Mouse (Mus musculus) limb, embryonic 14.5 days (tissue): ENCODE measurements around the gene Camk2b. TPM values are rescaled to one million over a fixed set of nuclear protein-coding genes. Genes with fewer than 3 reads are reported as not detected.
A peak's percentile ranks its signal among the peaks of the same experiment; 100 is the strongest.

Experiments
- ATAC-seq: fragments of 200-750 bp; cut with Nextera tagmentation; 2 replicates; pipeline ENCODE4 v1.8.0; 2017; ENCODE audit warnings: low read depth, moderate number of reproducible peaks, moderate TSS enrichment; ENCODE audit not compliant: low FRiP score
- DNase-seq: peaks from one replicate; pipeline ENCODE4 v3.0.0-alpha.2; 2015; ENCODE audit warnings: low spot score
- H3K27ac ChIP-seq: fragments of 300-500 bp; sonication (generic); replicated peaks from 2 replicates; pipeline ENCODE4 v1.5.1; 2014; ENCODE audit warnings: low read depth, mild to moderate bottlenecking, low read length, moderate library complexity, mixed read lengths
- H3K27me3 ChIP-seq: fragments of 300-500 bp; sonication (generic); 2 replicates; pipeline ENCODE4 v1.6.1; 2014; ENCODE audit warnings: low read length, mixed read lengths; ENCODE audit not compliant: control insufficient read depth, insufficient read depth
- H3K36me3 ChIP-seq: fragments of 300-500 bp; sonication (generic); 2 replicates; pipeline ENCODE4 v1.6.1; 2014; ENCODE audit warnings: mild to moderate bottlenecking, low read length, moderate library complexity, mixed read lengths; ENCODE audit not compliant: control insufficient read depth, insufficient read depth
- H3K4me1 ChIP-seq: fragments of 300-500 bp; sonication (generic); 2 replicates; pipeline ENCODE4 v1.6.1; 2014; ENCODE audit warnings: antibody characterized with exemption, low read length, mixed read lengths; ENCODE audit not compliant: control insufficient read depth, insufficient read depth
- H3K4me2 ChIP-seq: fragments of 300-500 bp; sonication (generic); replicated peaks from 2 replicates; pipeline ENCODE4 v1.6.1; 2014; ENCODE audit warnings: low read depth, mild to moderate bottlenecking, low read length, moderate library complexity; ENCODE audit not compliant: severe bottlenecking
- H3K4me3 ChIP-seq: fragments of 300-500 bp; sonication (generic); replicated peaks from 2 replicates; pipeline ENCODE4 v1.5.1; 2014; ENCODE audit warnings: low read length
- H3K9ac ChIP-seq: fragments of 300-500 bp; sonication (generic); 2 replicates; pipeline ENCODE4 v1.6.1; 2014; ENCODE audit warnings: mild to moderate bottlenecking, low read depth, low read length, moderate library complexity; ENCODE audit not compliant: severe bottlenecking
- H3K9me3 ChIP-seq: fragments of 300-500 bp; sonication (generic); 2 replicates; pipeline ENCODE4 v1.6.1; 2016; ENCODE audit warnings: low read length; ENCODE audit not compliant: control insufficient read depth
- POLR2A ChIP-seq: fragments of 200-500 bp; IDR thresholded peaks from 2 replicates; pipeline ENCODE4 v1.8.0; 2012; ENCODE audit warnings: inconsistent platforms, mild to moderate bottlenecking, moderate library complexity, borderline replicate concordance; ENCODE audit not compliant: insufficient read depth, insufficient read length; ENCODE audit errors: extremely low read depth
- WGBS: fragments of 180-500 bp; shearing (Covaris S2); extraction: QIAGEN DNeasy Blood & Tissue Kit; methylation state at CpG from one replicate; pipeline ENCODE4 v1.1.7; 2014; 5-methylcytosine and 5-hydroxymethylcytosine counted together
- polyA plus RNA-seq, 2 experiments: library from polyadenylated mRNA; depleted of rRNA in 1 of 2; stranded (reverse) in 1 of 2; unstranded in 1 of 2; fragments of >200 nt; fragmentation: Nextera tagmentation in 1 of 2; extraction: Ambion mirVana in 1 of 2; gene quantifications; 2 replicates each; pipeline versions ENCODE4 v1.2.1 to v1.2.3; 2012 to 2014

Camk2b gene
- polyA plus RNA-seq, 2 experiments, result 1.5 to 3.5 TPM

- peak; percentile 78 for ATAC-seq
- TF ChIP-seq POLR2A, result no peak
- H3K36me3 ChIP-seq, result peaks cover 11% of the 10 kb centered on the region
- H3K4me1 ChIP-seq, result peaks cover 9% of the 10 kb centered on the region
- peak; percentile 49 for DNase-seq
- H3K4me3 ChIP-seq, result peak overlapping the region; percentile 72
- peak overlapping the region; percentile 88 for H3K27ac ChIP-seq
- 5% methylated on average over 7 of the region's 7 CpGs for WGBS
- H3K27me3 ChIP-seq, result no peaks in the 10 kb centered on the region
- no peaks in the 10 kb centered on the region for H3K9me3 ChIP-seq
- H3K9ac ChIP-seq, result peak overlapping the region; percentile 84
- peak overlapping the region; percentile 52 for H3K4me2 ChIP-seq
Observed at GRCm38 (mm10) chr11:5954965-5955504, 111.1 kb downstream of the Camk2b start.

GRCm38 (mm10) chr11:5954435-5954834 lies 111.7 kb downstream of the Camk2b start:
- 74% methylated on average over 5 of the region's 5 CpGs for WGBS
- no peak for TF ChIP-seq POLR2A
- H3K4me3 ChIP-seq, result no peak overlapping the region
- H3K27ac ChIP-seq, result no peak overlapping the region
- H3K9ac ChIP-seq, result no peak overlapping the region
- no peak for ATAC-seq
- H3K4me1 ChIP-seq, result peaks cover 11% of the 10 kb centered on the region
- no peaks in the 10 kb centered on the region for H3K9me3 ChIP-seq
- H3K4me2 ChIP-seq, result no peak overlapping the region
- no peaks in the 10 kb centered on the region for H3K27me3 ChIP-seq
- peaks cover 8% of the 10 kb centered on the region for H3K36me3 ChIP-seq
- DNase-seq, result no peak

GRCm38 (mm10) chr11:5953130-5953765 lies 112.9 kb downstream of the Camk2b start:
- no peaks in the 10 kb centered on the region for H3K27me3 ChIP-seq
- H3K9me3 ChIP-seq, result no peaks in the 10 kb centered on the region
- peak; percentile 40 for DNase-seq
- peaks cover 18% of the 10 kb centered on the region for H3K4me1 ChIP-seq
- no peak overlapping the region for H3K4me2 ChIP-seq
- ATAC-seq, result no peak
- peaks cover 4% of the 10 kb centered on the region; the same call in 1 of the 2 replicates for H3K36me3 ChIP-seq
- H3K27ac ChIP-seq, result no peak overlapping the region
- H3K4me3 ChIP-seq, result no peak overlapping the region
- H3K9ac ChIP-seq, result no peak overlapping the region
- no peak for TF ChIP-seq POLR2A
- 35% methylated on average over 8 of the region's 8 CpGs for WGBS

- Histone ChIP-seq H3K36me3 (peaks cover 2% of the 10 kb centered on the region; the same call in 1 of the 2 replicates), H3K4me1 (peaks cover 18% of the 10 kb centered on the region), H3K4me3 (no peak overlapping the region), H3K9me3 (no peaks in the 10 kb centered on the region), H3K4me2 (no peak overlapping the region), H3K27ac (no peak overlapping the region), H3K27me3 (no peaks in the 10 kb centered on the region), H3K9ac (no peak overlapping the region)
- no peak for TF ChIP-seq POLR2A
- DNase-seq, result no peak
- WGBS, result 70% methylated on average over 5 of the region's 5 CpGs
- ATAC-seq, result no peak
Observed at GRCm38 (mm10) chr11:5952501-5952900, 113.7 kb downstream of the Camk2b start.

- no peak within 1 kb of the TSS for H3K9ac ChIP-seq
- peaks cover 11% of the 10 kb centered on the region for H3K4me1 ChIP-seq
- H3K36me3 ChIP-seq, result no peaks in the 10 kb centered on the region
- DNase-seq (no peak), ATAC-seq (no peak)
- WGBS, result 73% methylated on average over 8 of the region's 8 CpGs
- H3K4me3 ChIP-seq, result no peak within 1 kb of the TSS
- no peak within 1 kb of the TSS for H3K4me2 ChIP-seq
- no peak within 1 kb of the TSS for H3K27ac ChIP-seq
- TF ChIP-seq POLR2A, result no peak
- H3K9me3 ChIP-seq, result no peaks in the 10 kb centered on the region
- H3K27me3 ChIP-seq, result no peaks in the 10 kb centered on the region
Observed at GRCm38 (mm10) chr11:5949586-5950352, 116.4 kb downstream of the Camk2b start, which contains the start of gene Gck. TSS of gene Gck (minus strand) at chr11:5950081.
